Comparison of ENCODE assay signal across 10 mouse cellular contexts in the genomic region with DNA sequence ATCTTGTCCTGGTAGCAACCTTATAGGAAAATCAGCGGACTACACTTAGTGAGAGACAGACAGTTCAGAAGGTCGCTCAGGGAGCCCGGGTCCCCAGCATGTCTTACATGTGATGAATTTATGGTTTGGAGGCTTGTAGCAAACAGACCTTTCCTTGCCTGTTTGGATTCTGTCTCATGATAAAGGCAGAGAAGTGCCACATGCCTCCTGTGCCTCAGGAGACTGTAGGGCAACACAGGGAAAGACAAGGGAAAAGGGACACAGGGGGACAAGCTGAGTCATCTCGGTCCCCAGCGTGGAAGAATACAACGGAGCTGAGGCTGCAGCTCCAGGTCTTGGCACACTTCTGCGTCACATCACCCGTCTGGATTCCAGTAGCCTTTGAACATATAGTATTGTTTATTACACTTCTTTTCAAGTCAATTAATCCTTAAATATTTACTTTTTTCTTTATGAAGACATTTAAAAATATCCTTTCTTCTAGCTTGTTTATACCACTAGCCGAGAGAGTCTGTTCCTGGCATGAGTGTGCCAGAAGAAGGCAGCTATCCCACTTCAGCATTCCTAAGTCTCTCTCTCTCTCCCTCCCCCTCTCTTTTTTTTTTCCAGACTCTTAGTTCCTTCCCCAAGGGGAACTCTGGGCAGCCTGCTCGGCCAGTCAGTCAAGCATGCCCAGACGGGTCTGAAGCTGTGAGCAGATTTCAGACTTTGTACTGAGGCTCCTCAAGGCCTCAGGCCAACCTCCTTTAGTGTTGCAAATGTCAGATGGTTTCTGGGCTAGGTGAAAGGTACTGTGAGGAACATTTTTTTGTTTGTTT.
DNase-seq lines count a peak whose midpoint lies in the region; ATAC-seq and TF ChIP-seq lines count a peak whose summit lies in the region.
"Had no signal": no experiment of that assay in that cellular context is flagged by ENCODE, and none has a peak within 500 bp of the region (broad histone marks: within the 10 kb centered on the region; RNA-seq: fewer than 3 reads in every experiment).

No protein-coding gene starts in this region.

- WGBS in lung, adult 2 months: 28% methylated on average over 11 of the region's 11 CpGs
- 38% methylated on average over 11 of the region's 11 CpGs for WGBS in embryonic facial prominence, embryonic 14.5 days
- WGBS in kidney, embryonic 16.5 days: 40% methylated on average over 11 of the region's 11 CpGs
- WGBS in stomach, embryonic 14.5 days: 23% methylated on average over 11 of the region's 11 CpGs
- WGBS in hindbrain, embryonic 14.5 days: 61% methylated on average over 11 of the region's 11 CpGs
- 90% methylated on average over 11 of the region's 11 CpGs for WGBS in thymus, adult 2 months

- DNase-seq in lung, adult 18-20 months: peak; percentile 20 to 29
- no peak for DNase-seq in lung, adult 2 months
- peak; percentile 85 for DNase-seq in embryonic facial prominence, embryonic 14.5 days (ENCODE audit: low spot score)
- DNase-seq in spleen, postnatal 14 days (ENCODE audit: low spot score in 2 of 2): no peak
- no peak for DNase-seq in hindbrain, embryonic 14.5 days (ENCODE audit: low spot score)
- no peak for DNase-seq in thymus, adult 2 months
- DNase-seq: liver had no signal

- no peak overlapping the region for H3K4me2 ChIP-seq in embryonic facial prominence, embryonic 14.5 days (ENCODE audit: low read depth, low read length)
- H3K4me2 ChIP-seq in kidney, embryonic 16.5 days (replicated peaks; ENCODE audit: low read depth, low read length): no peak overlapping the region
- no peak overlapping the region for H3K4me2 ChIP-seq in stomach, embryonic 14.5 days (replicated peaks; ENCODE audit: low read depth, low read length)
- H3K4me2 ChIP-seq in hindbrain, embryonic 14.5 days (replicated peaks): no peak overlapping the region
- H3K4me2 ChIP-seq: hindbrain, embryonic 15.5 days had no signal

- 0 out of 2 replicates have a peak, but pooled peaks cover 4% of the 10 kb centered on the region for H3K9me3 ChIP-seq in embryonic facial prominence, embryonic 14.5 days (ENCODE audit: control insufficient read depth, low read length)
- peaks cover 3% of the 10 kb centered on the region; the same call in 1 of the 2 replicates for H3K9me3 ChIP-seq in kidney, embryonic 16.5 days (ENCODE audit: low read length)
- no peaks in the 10 kb centered on the region for H3K9me3 ChIP-seq in stomach, embryonic 14.5 days (ENCODE audit: control insufficient read depth, low read depth, low read length)
- H3K9me3 ChIP-seq in hindbrain, embryonic 14.5 days (ENCODE audit: control insufficient read depth, low read length): no peaks in the 10 kb centered on the region
- H3K9me3 ChIP-seq: hindbrain, embryonic 15.5 days had no signal

- no peaks in the 10 kb centered on the region for H3K36me3 ChIP-seq in embryonic facial prominence, embryonic 14.5 days (ENCODE audit: control insufficient read depth, insufficient read depth, low read length)
- no peaks in the 10 kb centered on the region for H3K36me3 ChIP-seq in kidney, embryonic 16.5 days (ENCODE audit: insufficient read depth, low read length)
- no peaks in the 10 kb centered on the region for H3K36me3 ChIP-seq in stomach, embryonic 14.5 days (ENCODE audit: control insufficient read depth, insufficient read depth, low read length)
- no peaks in the 10 kb centered on the region for H3K36me3 ChIP-seq in hindbrain, embryonic 14.5 days (replicated peaks; ENCODE audit: control insufficient read depth, insufficient read depth)
- no peaks in the 10 kb centered on the region for H3K36me3 ChIP-seq in thymus, adult 2 months (ENCODE audit: control insufficient read depth, insufficient read depth, low read length)
- H3K36me3 ChIP-seq: hindbrain, embryonic 15.5 days had no signal

- no peaks in the 10 kb centered on the region for H3K4me1 ChIP-seq in lung, adult 2 months (ENCODE audit: control insufficient read depth, insufficient read depth, low read length)
- H3K4me1 ChIP-seq in embryonic facial prominence, embryonic 14.5 days (ENCODE audit: control insufficient read depth, insufficient read depth, low read length): peaks cover 9% of the 10 kb centered on the region; the same call in 1 of the 2 replicates
- no peaks in the 10 kb centered on the region for H3K4me1 ChIP-seq in kidney, embryonic 16.5 days (ENCODE audit: insufficient read depth, low read length)
- no peaks in the 10 kb centered on the region for H3K4me1 ChIP-seq in stomach, embryonic 14.5 days (ENCODE audit: control insufficient read depth, insufficient read depth, low read length)
- H3K4me1 ChIP-seq in hindbrain, embryonic 14.5 days (replicated peaks; ENCODE audit: control insufficient read depth, insufficient read depth, low read length): no peaks in the 10 kb centered on the region
- no peaks in the 10 kb centered on the region for H3K4me1 ChIP-seq in thymus, adult 2 months (replicated peaks; ENCODE audit: control insufficient read depth, insufficient read depth, low read length)

- H3K27ac ChIP-seq in embryonic facial prominence, embryonic 14.5 days (replicated peaks; ENCODE audit: low read depth, low read length): no peak overlapping the region
- H3K27ac ChIP-seq in kidney, embryonic 16.5 days (ENCODE audit: low read length): no peak overlapping the region
- H3K27ac ChIP-seq in stomach, embryonic 14.5 days (ENCODE audit: low read length): no peak overlapping the region; the same call in 1 of the 2 replicates
- no peak overlapping the region for H3K27ac ChIP-seq in hindbrain, embryonic 14.5 days
- no peak overlapping the region for H3K27ac ChIP-seq in thymus, adult 2 months (ENCODE audit: control insufficient read depth, insufficient read depth, low read length)
- H3K27ac ChIP-seq: hindbrain, embryonic 15.5 days had no signal

- H3K4me3 ChIP-seq in lung, adult 2 months (replicated peaks; ENCODE audit: extremely low read depth, low read depth, low read length): no peak overlapping the region
- no peak overlapping the region for H3K4me3 ChIP-seq in embryonic facial prominence, embryonic 14.5 days (ENCODE audit: low read depth, low read length)
- no peak overlapping the region for H3K4me3 ChIP-seq in kidney, embryonic 16.5 days (ENCODE audit: low read length)
- H3K4me3 ChIP-seq in stomach, embryonic 14.5 days (ENCODE audit: low read depth, low read length): no peak overlapping the region
- no peak overlapping the region for H3K4me3 ChIP-seq in hindbrain, embryonic 14.5 days (replicated peaks; ENCODE audit: low read length)
- no peak overlapping the region for H3K4me3 ChIP-seq in thymus, adult 2 months (ENCODE audit: control insufficient read depth, insufficient read depth, low read length)
- H3K4me3 ChIP-seq: hindbrain, embryonic 15.5 days had no signal

- no peak for TF ChIP-seq POLR2A in lung, adult 2 months (IDR thresholded peaks at IDR 0.05; ENCODE audit: borderline replicate concordance, extremely low read depth, low read depth, low read length)
- TF ChIP-seq POLR2A in thymus, adult 2 months (IDR thresholded peaks at IDR 0.05; ENCODE audit: control insufficient read depth, extremely low read depth, insufficient read depth, low read length, poor library complexity): no peak

- no peaks in the 10 kb centered on the region for H3K27me3 ChIP-seq in embryonic facial prominence, embryonic 14.5 days (replicated peaks; ENCODE audit: control insufficient read depth, insufficient read depth, low read length)
- H3K27me3 ChIP-seq in kidney, embryonic 16.5 days (ENCODE audit: insufficient read depth, low read length): no peaks in the 10 kb centered on the region
- H3K27me3 ChIP-seq in stomach, embryonic 14.5 days (ENCODE audit: control insufficient read depth, insufficient read depth, low read length): no peaks in the 10 kb centered on the region
- no peaks in the 10 kb centered on the region for H3K27me3 ChIP-seq in hindbrain, embryonic 14.5 days (ENCODE audit: control insufficient read depth, insufficient read depth, low read length)
- no peaks in the 10 kb centered on the region for H3K27me3 ChIP-seq in thymus, adult 2 months (ENCODE audit: control insufficient read depth, insufficient read depth, low read length)
- H3K27me3 ChIP-seq: hindbrain, embryonic 15.5 days had no signal

- no peak overlapping the region for H3K9ac ChIP-seq in embryonic facial prominence, embryonic 14.5 days (ENCODE audit: low read depth, low read length)
- no peak overlapping the region for H3K9ac ChIP-seq in kidney, embryonic 16.5 days (replicated peaks; ENCODE audit: low read length)
- no peak overlapping the region for H3K9ac ChIP-seq in stomach, embryonic 14.5 days (replicated peaks; ENCODE audit: low read depth, low read length)
- no peak overlapping the region for H3K9ac ChIP-seq in hindbrain, embryonic 14.5 days
- H3K9ac ChIP-seq: hindbrain, embryonic 15.5 days had no signal

- ATAC-seq in embryonic facial prominence, embryonic 14.5 days (ENCODE audit: low read depth): peak; percentile 65; the same call in 1 of the 2 replicates
- ATAC-seq in kidney, embryonic 16.5 days (ENCODE audit: low FRiP score, low TSS enrichment): peak; percentile 75; the same call in 1 of the 2 replicates
- peak; percentile 56; the same call in 1 of the 2 replicates for ATAC-seq in stomach, embryonic 14.5 days (ENCODE audit: insufficient number of reproducible peaks, insufficient read depth, low FRiP score, low read depth)
- no peak for ATAC-seq in hindbrain, embryonic 14.5 days (ENCODE audit: low FRiP score)

- no peak for TF ChIP-seq CTCF in lung, adult 2 months (IDR thresholded peaks at IDR 0.05; ENCODE audit: insufficient read depth, low read length)
- no peak for TF ChIP-seq CTCF in thymus, adult 2 months (IDR thresholded peaks at IDR 0.05; ENCODE audit: borderline replicate concordance, control insufficient read depth, extremely low read depth, insufficient read depth, low read length, poor library complexity)

Comparison
In these comparisons a context has a peak if more than half of its experiments do, and no peak if none do; other contexts are left out.
1. DNase-seq: peak in lung, adult 18-20 months (2 of 2) and embryonic facial prominence, embryonic 14.5 days (single experiment); none in lung, adult 2 months (single experiment), spleen, postnatal 14 days (0 of 2), hindbrain, embryonic 14.5 days (single experiment) and thymus, adult 2 months (single experiment).